Mouse (Mus musculus) ES-E14 (cell line): Measurements from ENCODE around the gene Bsdc1. TPM values are rescaled to one million over a fixed set of nuclear protein-coding genes. Genes with fewer than 3 reads are reported as not detected.

Experiments used
- DNase-seq: peaks from one replicate; pipeline ENCODE4 v3.0.0-alpha.2; 2013; ENCODE audit warnings: low read depth, low spot score
- H3K27ac ChIP-seq: 2 replicates; pipeline ENCODE4 v1.5.1; 2012; ENCODE audit warnings: low read depth, mild to moderate bottlenecking, low read length, moderate library complexity, mixed read lengths; ENCODE audit not compliant: poor library complexity, insufficient read depth, severe bottlenecking
- H3K36me3 ChIP-seq: 2 replicates; pipeline ENCODE4 v1.6.1; 2012; ENCODE audit warnings: mild to moderate bottlenecking, low read length, moderate library complexity, mixed read lengths; ENCODE audit not compliant: control insufficient read depth, poor library complexity, insufficient read depth, severe bottlenecking
- H3K4me1 ChIP-seq, 2 experiments: fragments of 150-350 bp in 1 of 2; sonication (generic) in 1 of 2; 2 replicates each; pipeline ENCODE4 v1.6.1; 2012; ENCODE audit warnings: low read length in 2 of 2, mild to moderate bottlenecking in 1 of 2, mixed read lengths in 1 of 2; ENCODE audit not compliant: control insufficient read depth in 2 of 2, insufficient read depth in 2 of 2, poor library complexity in 1 of 2
- H3K4me3 ChIP-seq, 2 experiments: fragments of 150-350 bp in 1 of 2; sonication (generic) in 1 of 2; 2 replicates each; pipeline ENCODE4 v1.5.1; 2012; ENCODE audit warnings: low read length in 2 of 2, low read depth in 1 of 2, mild to moderate bottlenecking in 1 of 2, mixed read lengths in 1 of 2; ENCODE audit not compliant: insufficient read depth in 1 of 2, poor library complexity in 1 of 2, severe bottlenecking in 1 of 2
- H3K9ac ChIP-seq: 2 replicates; pipeline ENCODE4 v1.6.1; 2012; ENCODE audit warnings: low read depth, mild to moderate bottlenecking, low read length, mixed read lengths; ENCODE audit not compliant: poor library complexity, insufficient read depth, severe bottlenecking
- H3K9me3 ChIP-seq: fragments of 150-350 bp; sonication (generic); 2 replicates; pipeline ENCODE4 v1.6.1; 2012; ENCODE audit warnings: low read depth, mild to moderate bottlenecking, low read length; ENCODE audit not compliant: control insufficient read depth, insufficient read depth
- CHD2 ChIP-seq: IDR thresholded peaks from 2 replicates; pipeline ENCODE4 v1.6.1; 2014; ENCODE audit warnings: mild to moderate bottlenecking, low read depth, low read length, inconsistent platforms
- HCFC1 ChIP-seq: IDR thresholded peaks from 2 replicates; pipeline ENCODE4 v1.6.1; 2012; ENCODE audit warnings: low read length, inconsistent platforms, borderline replicate concordance; ENCODE audit not compliant: insufficient read depth
- MAFK ChIP-seq: IDR thresholded peaks from 2 replicates; pipeline ENCODE4 v1.6.1; 2014; ENCODE audit warnings: mild to moderate bottlenecking, low read depth, low read length, inconsistent platforms; ENCODE audit not compliant: insufficient read depth
- ZC3H11A ChIP-seq: IDR thresholded peaks from 2 replicates; pipeline ENCODE4 v1.6.1; 2012; ENCODE audit warnings: low read depth, mild to moderate bottlenecking, inconsistent platforms, low read length, borderline replicate concordance
- ZNF384 ChIP-seq: IDR thresholded peaks from 2 replicates; pipeline ENCODE4 v1.6.1; 2012; ENCODE audit warnings: low read depth, low read length, inconsistent platforms
- in situ Hi-C, 2 experiments: fragments of 600-800 bp; cut with MboI; formaldehyde crosslinking; loops; one replicate each; pipeline ENCODE4 v1.15.1; 2025; ENCODE audit warnings: low sequenced_read_pairs in 2 of 2, inconsistent platforms in 1 of 2; ENCODE audit not compliant: unreplicated experiment in 2 of 2
- total RNA-seq: library from RNA; depleted of rRNA; stranded (reverse); fragments of 300-350 nt; gene quantifications from 2 replicates; pipeline ENCODE4 v1.2.3, GENCODE M21; 2012

The Bsdc1 gene
- total RNA-seq, 1 experiment: 33.3 TPM

DNA sequence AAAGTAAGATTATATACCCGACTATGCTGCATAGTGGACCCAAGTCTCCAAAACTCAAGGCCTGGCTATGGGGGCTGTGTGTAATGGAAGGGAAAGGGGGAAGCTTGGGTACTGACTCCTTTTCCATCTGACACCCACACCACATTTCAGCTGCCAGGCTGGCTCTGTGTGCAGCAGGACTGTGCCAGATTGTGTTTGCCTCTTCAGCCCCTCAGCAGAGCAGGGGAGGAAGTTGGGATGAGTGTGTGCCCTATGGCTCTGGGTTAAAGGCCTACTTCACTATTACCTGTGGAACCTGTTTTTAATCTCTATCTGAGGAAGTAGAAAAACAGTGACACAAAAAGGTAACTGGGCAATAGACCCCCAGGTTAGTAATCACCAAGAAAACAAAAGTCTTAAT, 19.7 kb downstream of the Bsdc1 start:
- no peak for DNase-seq
- in situ Hi-C loops: no loop called here
- no peak overlapping the region for H3K27ac ChIP-seq
- H3K36me3 ChIP-seq: peaks cover 12% of the 10 kb centered on the region
- no peak overlapping the region for H3K4me3 ChIP-seq
- H3K4me1 ChIP-seq: no peaks in the 10 kb centered on the region
- TF ChIP-seq ZNF384: no peak
- no peak for TF ChIP-seq CHD2
- no peak for TF ChIP-seq ZC3H11A
- TF ChIP-seq MAFK: no peak
- no peaks in the 10 kb centered on the region for H3K9me3 ChIP-seq
- H3K9ac ChIP-seq: no peak overlapping the region

DNA sequence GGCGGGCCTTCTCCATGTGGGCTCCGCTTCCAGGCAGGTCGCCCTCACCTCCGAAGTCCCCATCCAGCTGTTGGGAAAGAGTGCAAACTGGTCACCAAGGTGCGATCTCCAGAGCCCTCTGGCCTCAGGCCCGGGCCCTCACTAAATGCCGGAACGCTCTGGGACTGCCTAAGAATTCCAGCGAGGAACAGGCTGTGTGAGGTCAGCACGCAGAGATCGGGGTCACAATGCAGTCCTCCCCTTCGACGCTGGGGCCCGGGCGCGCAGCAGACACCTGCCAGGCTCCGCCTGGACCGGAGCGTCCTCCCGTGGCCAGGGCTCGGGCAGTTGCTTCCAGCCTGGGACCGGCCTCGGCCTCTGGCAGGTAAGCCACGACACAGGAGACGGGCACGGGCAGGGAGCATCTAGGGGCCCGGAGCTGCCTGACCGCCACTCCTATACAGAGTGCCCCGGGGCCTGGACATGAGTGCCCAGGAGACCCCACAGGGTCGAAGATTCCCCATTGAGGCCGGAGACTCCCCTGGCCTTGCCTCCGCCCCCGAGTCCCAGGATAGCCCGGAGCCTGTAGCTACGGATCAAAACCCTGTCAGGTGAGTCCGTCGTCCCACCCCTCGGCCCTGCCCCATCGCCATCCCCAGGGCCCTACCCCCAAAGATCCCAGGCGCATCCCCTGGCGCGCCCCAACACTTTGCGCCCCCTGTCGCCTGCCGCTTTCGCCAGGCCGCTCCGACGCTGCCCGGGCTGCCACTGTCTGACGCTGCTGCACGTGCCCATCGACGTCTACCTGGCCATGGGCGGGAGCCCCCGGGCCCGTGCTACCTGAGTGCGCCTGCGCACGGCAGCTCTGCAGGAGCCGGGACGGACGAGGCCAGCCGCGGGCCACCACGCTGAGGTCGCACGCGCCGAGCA, 29.8 kb downstream of the Bsdc1 start, which contains the start of the genes Tssk3 and Fam229a:
TSS of gene Tssk3 (minus strand) at position 51 of the 909 bp plus-strand sequence.
TSS of gene Fam229a (plus strand) at position 219 of the 909 bp plus-strand sequence.
- 0 out of 2 replicates have a peak, but pooled peaks have one; percentile 5 for TF ChIP-seq HCFC1
- no peak for TF ChIP-seq ZNF384
- Histone ChIP-seq H3K27ac (no peak within 1 kb of the TSS), H3K9me3 (no peaks in the 10 kb centered on the region), H3K4me3 (peak within 1 kb of the TSS; percentile 37 to 50), H3K36me3 (peaks cover 11% of the 10 kb centered on the region), H3K4me1 (peaks cover 2 to 7% of the 10 kb centered on the region in 2 experiments; a peak in 3 of 4 replicates), H3K9ac (peak within 1 kb of the TSS; percentile 2)
- in situ Hi-C loops: no loop called here
- DNase-seq: no peak

DNA sequence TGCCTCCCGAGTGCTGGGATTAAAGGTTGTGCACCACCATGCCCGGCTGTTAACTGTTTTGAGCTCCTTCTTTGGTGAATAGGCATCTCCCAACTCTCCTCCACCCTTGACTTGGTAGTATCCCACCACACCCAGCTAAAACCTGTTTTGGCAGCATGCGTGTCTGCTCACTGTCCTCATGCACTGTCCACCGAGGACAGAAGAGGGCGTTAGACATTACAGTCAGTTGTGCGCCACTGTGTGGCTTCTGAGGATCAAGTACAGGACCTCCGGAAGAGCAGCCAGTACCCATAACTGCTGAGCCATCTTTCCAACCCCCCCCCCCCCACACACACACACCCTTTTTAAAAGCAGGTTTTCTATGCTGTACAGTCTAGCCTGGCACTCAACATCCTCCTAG, 33.3 kb downstream of the Bsdc1 start:
- Histone ChIP-seq H3K4me1 (peaks cover 6 to 16% of the 10 kb centered on the region in 2 experiments), H3K9me3 (no peaks in the 10 kb centered on the region), H3K9ac (no peak overlapping the region), H3K36me3 (no peaks in the 10 kb centered on the region), H3K4me3 (no peak overlapping the region), H3K27ac (no peak overlapping the region)
- TF ChIP-seq MAFK: no peak
- TF ChIP-seq HCFC1: no peak
- TF ChIP-seq ZNF384: no peak
- no peak for TF ChIP-seq CHD2
- no peak for DNase-seq
- in situ Hi-C loops: no loop called here

DNA sequence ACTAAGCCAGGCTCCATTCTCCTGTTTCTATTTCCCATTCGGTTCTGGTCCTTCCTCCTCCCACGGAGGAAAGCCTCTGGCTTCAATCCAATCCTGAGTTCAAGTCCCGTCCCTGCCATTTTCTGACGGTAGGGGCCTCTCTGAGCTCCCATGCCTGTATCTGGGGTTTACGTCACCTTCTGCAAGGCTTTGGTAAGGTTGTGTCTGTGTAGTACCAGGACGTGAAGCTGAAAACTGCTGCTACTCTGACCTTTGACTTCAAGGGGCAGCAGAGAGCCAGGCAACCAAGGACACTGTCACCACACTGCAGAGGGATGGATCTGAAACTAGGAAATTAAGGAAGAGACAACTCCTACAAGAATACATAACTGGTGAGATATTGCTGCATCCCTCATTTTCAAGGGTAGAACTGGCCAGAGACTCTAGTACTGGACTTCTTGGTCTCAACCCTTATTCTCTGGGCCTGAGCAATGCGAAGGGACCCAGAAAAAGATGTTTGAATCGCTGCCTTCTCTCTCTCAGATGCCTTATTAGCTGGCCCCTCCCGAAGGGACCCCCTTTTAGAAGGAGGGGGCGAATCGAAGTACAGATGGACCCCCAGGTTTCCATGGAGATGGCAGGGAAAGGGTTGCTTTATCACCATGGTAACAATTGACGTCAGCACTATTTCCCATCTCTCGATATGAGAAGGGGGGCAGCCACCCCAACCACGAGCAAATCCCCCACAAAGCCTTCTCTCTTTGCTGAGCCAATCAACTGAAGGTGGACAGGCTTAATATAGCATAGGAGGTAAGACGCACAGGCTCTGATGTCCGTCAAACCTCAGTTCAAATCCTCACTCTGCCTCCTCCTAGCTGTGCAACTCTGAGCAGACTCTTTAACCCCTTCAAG, 34.5 kb downstream of the Bsdc1 start:
- TF ChIP-seq MAFK: no peak
- TF ChIP-seq ZNF384: no peak
- no peak for TF ChIP-seq CHD2
- TF ChIP-seq HCFC1: no peak
- TF ChIP-seq ZC3H11A: no peak
- DNase-seq: no peak
- H3K36me3 ChIP-seq: no peaks in the 10 kb centered on the region
- in situ Hi-C loops: no loop called here
- peaks cover 4 to 14% of the 10 kb centered on the region in 2 experiments; a peak in 3 of 4 replicates for H3K4me1 ChIP-seq
- H3K4me3 ChIP-seq: no peak overlapping the region
- H3K27ac ChIP-seq: no peak overlapping the region
- H3K9ac ChIP-seq: no peak overlapping the region
- H3K9me3 ChIP-seq: no peaks in the 10 kb centered on the region
